In genomic region chr10:41670196-41670595, GRCm38 (mm10) we compare ENCODE assay signal across 21 mouse cellular contexts. TPM values are rescaled to one million over a fixed set of nuclear protein-coding genes. Genes with fewer than 3 reads are reported as not detected.
DNase-seq lines count a peak whose midpoint lies in the region; TF ChIP-seq lines count a peak whose summit lies in the region.
"Had no signal": no experiment of that assay in that cellular context is flagged by ENCODE, and none has a peak within 500 bp of the region (broad histone marks: within the 10 kb centered on the region; RNA-seq: fewer than 3 reads in every experiment).

No protein-coding gene starts in this region.

- DNase-seq in heart, adult 11 months = peak; percentile 59
- DNase-seq in heart, postnatal 10 days = no peak
- DNase-seq in CH12.LX (ENCODE audit: extremely low read depth) (peak; percentile 29), R1 (ENCODE audit: low read depth, low spot score) (peak; percentile 53)
- no peak for DNase-seq in thymus, postnatal 0 days (ENCODE audit: low spot score)
- no peak for DNase-seq in cerebellum, adult 9-10 months
- no peak for DNase-seq in lung, postnatal 4 days
- DNase-seq: adrenal gland, adult 8-10 months; adrenal gland, postnatal 14 days; B cell, adult 2 months; cerebellum, adult 11 months; cerebellum, adult 18-20 months; cerebellum, adult 8-10 months; cerebellum, postnatal 10 days; cerebellum, postnatal 25 days; forebrain, postnatal 0 days had no signal

- no peak for TF ChIP-seq RAD21 in CH12.LX (IDR thresholded peaks at IDR 0.05; ENCODE audit: low read depth, low read length)

- TF ChIP-seq POLR2A in CH12.LX (IDR thresholded peaks at IDR 0.05; ENCODE audit: low read depth, low read length) = no peak

- no peak for TF ChIP-seq EP300 in CH12.LX (IDR thresholded peaks at IDR 0.05; ENCODE audit: low read length)

- H3K4me3 ChIP-seq in CH12.LX (replicated peaks in 1 of 3; ENCODE audit: low read depth in 2 of 3, low read length in 2 of 3, poor library complexity in 1 of 3) = no peak overlapping the region
- H3K4me3 ChIP-seq: embryonic facial prominence, embryonic 10.5 days; embryonic facial prominence, embryonic 12.5 days; forebrain, embryonic 13.5 days; forebrain, embryonic 15.5 days had no signal

- H3K4me1 ChIP-seq in CH12.LX (ENCODE audit: control insufficient read depth in 1 of 2, insufficient read depth in 2 of 2) = peaks cover 0 to 3% of the 10 kb centered on the region in 2 experiments; a peak in 1 of 4 replicates
- H3K4me1 ChIP-seq: embryonic facial prominence, embryonic 12.5 days; forebrain, embryonic 13.5 days; forebrain, embryonic 15.5 days had no signal

- H3K27ac ChIP-seq in CH12.LX (ENCODE audit: insufficient read depth, low read depth) = no peak overlapping the region
- H3K27ac ChIP-seq: embryonic facial prominence, embryonic 10.5 days; embryonic facial prominence, embryonic 12.5 days; forebrain, embryonic 13.5 days; forebrain, embryonic 15.5 days had no signal

- in situ Hi-C loops in CH12.LX (cut with MboI; ENCODE audit: low pct_ligation_motif_present, low pct_unique_long_range_greater_than_20kb, low sequenced_read_pairs) = no loop called here

- TF ChIP-seq CTCF in CH12.LX (conservative IDR thresholded peaks at IDR 0.05 in 1 of 2, IDR thresholded peaks at IDR 0.05 in 1 of 2; ENCODE audit: low read depth in 2 of 2, low read length in 2 of 2) = no peak

- no peak overlapping the region for H3K9ac ChIP-seq in CH12.LX (ENCODE audit: insufficient read depth, low read depth)
- H3K9ac ChIP-seq: embryonic facial prominence, embryonic 12.5 days; forebrain, embryonic 13.5 days; forebrain, embryonic 15.5 days; forebrain, postnatal 0 days had no signal

- H3K9me3 ChIP-seq in CH12.LX (replicated peaks; ENCODE audit: low read length) = no peaks in the 10 kb centered on the region
- H3K9me3 ChIP-seq: embryonic facial prominence, embryonic 12.5 days; forebrain, embryonic 15.5 days had no signal

- H3K36me3 ChIP-seq in CH12.LX (replicated peaks in 1 of 2; ENCODE audit: control insufficient read depth in 1 of 2, insufficient read depth in 1 of 2, low read length in 1 of 2) = no peaks in the 10 kb centered on the region
- H3K36me3 ChIP-seq: embryonic facial prominence, embryonic 10.5 days; embryonic facial prominence, embryonic 12.5 days; forebrain, embryonic 15.5 days had no signal

- intact Hi-C loops in heart, postnatal 10 days (cut with DNase I) = loop anchor here (10.0 kb wide), 1 partner anchor 655 kb away; no protein-coding TSS in a partner anchor

- dilution Hi-C loops in CH12.LX (cut with MboI; ENCODE audit: extremely low pct_ligation_motif_present, extremely low pct_unique_long_range_greater_than_20kb, low sequenced_read_pairs) = no loop called here

- no peak overlapping the region for H3K4me2 ChIP-seq in CH12.LX (ENCODE audit: insufficient read depth, low read depth, poor library complexity, severe bottlenecking)
- H3K4me2 ChIP-seq: embryonic facial prominence, embryonic 12.5 days; forebrain, embryonic 13.5 days; forebrain, embryonic 15.5 days had no signal

- H3K27me3 ChIP-seq in CH12.LX (replicated peaks) = no peaks in the 10 kb centered on the region
- H3K27me3 ChIP-seq: embryonic facial prominence, embryonic 12.5 days; forebrain, embryonic 13.5 days; forebrain, embryonic 15.5 days; Patski had no signal

- no peaks in the 10 kb centered on the region for H3K79me2 ChIP-seq in CH12.LX (replicated peaks; ENCODE audit: control insufficient read depth, extremely low read depth, insufficient read depth, poor library complexity, severe bottlenecking)

TF ChIP-seq in CH12.LX, 34 proteins besides CTCF, POLR2A, EP300 and RAD21:
- 0 out of 2 replicates have a peak, but pooled peaks have one; percentile 10 for TF ChIP-seq ELF1 (IDR thresholded peaks at IDR 0.05; ENCODE audit: low read depth, low read length)
- TF ChIP-seq MYC (IDR thresholded peaks at IDR 0.05; ENCODE audit: low read depth, low read length) = no peak
- TF ChIP-seq ZNF384 (IDR thresholded peaks at IDR 0.05; ENCODE audit: low read depth, low read length) = peak; percentile 15; the same call in 1 of the 2 replicates

RNA-seq across cellular contexts. Expression of gene Ccdc162, which starts 46.2 kb away (rescaled TPM):
- under 1 TPM; 0.07 to 0.79 TPM for total RNA-seq in heart, postnatal 10 days (2021)
- total RNA-seq in CH12.LX (2012; rRNA removed) = 0.59 and 0.64 TPM in 2 replicates
- total RNA-seq in CH12.LX (2014; rRNA removed) = 1.3 and 1.5 TPM in 2 replicates
- polyA plus RNA-seq in CH12.LX (2012; ENCODE audit: insufficient read length, low read depth) = 1.1 and 1.3 TPM in 2 replicates
- 2.3 and 2.4 TPM in 2 replicates for polyA plus RNA-seq in thymus, postnatal 0 days (2015; fragmentation: Nextera tagmentation; extraction: Ambion mirVana)

Comparison
In these comparisons a context has a peak if more than half of its experiments do, and no peak if none do; other contexts are left out.
1. DNase-seq: peak in heart, adult 11 months (single experiment), CH12.LX (single experiment) and R1 (single experiment); none in heart, postnatal 10 days (0 of 2), thymus, postnatal 0 days (single experiment), cerebellum, adult 9-10 months (single experiment) and lung, postnatal 4 days (0 of 2).